Mouse (Mus musculus) left cerebral cortex, postnatal 14 days (tissue): ENCODE measurements around the gene Acta1. TPM values are rescaled to one million over a fixed set of nuclear protein-coding genes. Genes with fewer than 3 reads are reported as not detected.

ENCODE experiments used
- DNase-seq, 2 experiments: peaks; one replicate each; pipeline ENCODE4 v3.0.0; 2021 to 2022; ENCODE audit warnings: low spot score in 2 of 2, mixed read lengths in 1 of 2
- intact Hi-C: fragments of 180-260 bp; cut with DNase I; formaldehyde crosslinking; loops from one replicate; pipeline ENCODE4 v1.15.1; 2025
- total RNA-seq, 2 experiments: library from RNA; stranded (reverse); gene quantifications; 2 replicates each; pipeline ENCODE4 v1.2.3; 2021

Gene Acta1
- total RNA-seq, 2 experiments from 2014 or later, result 9.3 to 11.5 TPM

GRCm38 (mm10) chr8:123854252-123854651, 40.3 kb downstream of the Acta1 start:
- intact Hi-C loops, result no loop called here
- no peak for DNase-seq

DNA sequence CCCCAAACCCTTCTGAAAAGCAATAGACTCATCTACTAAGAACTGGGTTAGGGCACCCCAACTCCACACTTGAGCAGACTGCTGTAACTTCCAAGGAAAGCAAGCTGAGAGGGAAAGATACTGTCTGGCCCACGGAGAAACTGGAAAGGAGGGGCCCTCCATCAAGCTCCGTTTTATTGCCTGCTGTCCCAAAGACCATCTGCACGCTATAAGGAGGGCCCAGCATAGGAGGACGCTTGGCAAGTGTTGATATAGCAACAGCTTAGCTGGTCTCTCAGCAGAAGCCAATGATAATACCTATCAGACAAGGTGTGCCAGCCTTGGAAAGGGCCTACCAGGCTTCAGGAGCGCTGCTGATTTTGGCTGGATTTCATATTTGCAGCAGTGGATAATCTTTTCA, 43.0 kb downstream of the Acta1 start:
- intact Hi-C loops, result no loop called here
- DNase-seq, result no peak

- intact Hi-C loops, result no loop called here
- DNase-seq, result no peak
These were observed 45.2 kb downstream of the Acta1 start for GRCm38 (mm10) chr8:123849352-123849751.

DNA sequence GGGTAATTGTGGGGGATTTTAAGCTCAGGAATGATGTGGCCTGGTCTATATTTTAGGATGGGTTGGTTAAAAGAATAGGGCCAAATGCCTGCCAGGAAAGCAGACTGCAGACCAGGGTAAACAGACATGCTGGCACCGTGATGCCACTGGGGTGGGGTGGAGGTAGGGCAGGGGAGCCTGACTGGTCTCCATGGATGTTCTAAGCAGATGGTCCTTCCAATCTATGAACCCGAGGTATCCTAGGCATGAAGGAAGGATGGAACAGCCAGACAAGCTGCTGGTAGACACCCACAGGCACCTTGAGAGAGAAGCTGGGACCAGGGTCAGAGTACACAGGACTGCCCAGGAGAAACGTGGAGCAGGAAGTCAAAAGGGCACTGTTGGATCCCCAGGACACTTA, 47.0 kb downstream of the Acta1 start:
- no peak for DNase-seq
- intact Hi-C loops, result no loop called here

GRCm38 (mm10) chr8:123846509-123846908, 48.0 kb downstream of the Acta1 start:
- DNase-seq, result peak; percentile 59 to 81
- intact Hi-C loops, result no loop called here

DNA sequence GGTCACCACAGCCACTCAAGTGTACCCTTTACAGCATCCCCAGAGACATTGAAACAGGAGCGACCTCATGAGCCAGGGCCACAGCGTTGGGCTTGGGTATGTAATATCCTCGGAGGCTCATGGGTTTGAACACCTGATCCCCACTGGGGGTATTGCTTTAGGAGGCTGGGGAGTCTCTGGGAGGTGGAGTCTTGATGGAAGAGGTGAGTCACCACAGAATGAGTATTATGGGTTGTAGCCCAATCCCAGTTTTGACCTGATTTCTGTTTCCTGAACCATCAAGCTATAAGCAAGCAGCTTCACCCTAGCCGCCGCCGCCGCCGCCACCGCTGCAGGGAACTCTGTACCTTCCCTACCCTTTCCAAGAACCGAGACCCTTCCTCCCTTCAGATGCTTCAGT, 48.6 kb downstream of the Acta1 start:
- no peak for DNase-seq
- intact Hi-C loops, result no loop called here

DNA sequence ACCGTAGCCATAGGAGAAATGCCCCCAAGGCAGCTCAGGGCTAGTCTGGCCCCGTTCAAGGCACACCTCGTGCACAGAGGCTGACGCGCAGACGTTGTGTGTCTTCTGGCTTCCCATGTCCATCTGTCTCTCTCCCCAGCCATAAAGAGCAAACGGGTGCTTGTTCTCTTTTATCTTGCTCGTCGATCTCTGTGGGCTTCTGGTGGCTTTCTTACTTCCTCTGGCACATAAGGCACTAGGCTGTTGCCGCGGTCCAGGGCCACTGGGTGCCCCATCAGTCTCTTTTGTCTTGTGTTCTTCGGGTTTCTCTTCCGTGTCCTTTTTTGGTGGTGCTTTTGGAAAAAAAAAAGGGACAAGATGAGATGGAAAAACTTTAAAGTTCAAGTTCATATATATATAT, 49.4 kb downstream of the Acta1 start:
- no peak for DNase-seq
- intact Hi-C loops, result no loop called here

DNA sequence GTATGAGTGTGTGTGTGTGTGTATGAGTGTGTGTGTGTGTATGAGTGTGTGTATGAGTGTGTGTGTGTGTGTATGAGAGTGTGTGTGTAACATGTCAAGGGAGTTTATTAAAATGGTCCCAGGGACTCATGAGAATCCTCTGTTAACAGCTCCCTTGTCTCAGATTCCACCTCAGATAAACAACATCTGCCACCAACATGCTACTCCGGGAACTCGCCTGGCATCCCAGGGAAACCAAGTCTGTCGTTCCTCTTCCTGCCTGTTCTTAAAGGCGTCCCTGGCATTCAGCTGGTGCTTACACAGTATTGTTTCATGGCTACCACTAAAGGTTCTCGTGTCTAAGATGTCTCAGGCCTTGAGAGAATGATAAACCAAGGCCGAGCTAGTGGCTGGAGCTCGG, 50.2 kb downstream of the Acta1 start:
- no peak for DNase-seq

GRCm38 (mm10) chr8:123842086-123842485, 52.5 kb downstream of the Acta1 start:
- DNase-seq, result no peak
- intact Hi-C loops, result loop anchor here (5.0 kb wide), 1 partner anchor 40 kb away; no protein-coding TSS in a partner anchor

More for the DNA sequence above, 50.2 kb downstream of the Acta1 start:
- intact Hi-C loops, result loop anchor here (5.0 kb wide), 1 partner anchor 38 kb away; no protein-coding TSS in a partner anchor

Other genes starting within 250 kb of the Acta1 start
- 10 to 100 TPM; 40.6 to 51.9 TPM for gene Rhou, start 240.8 kb downstream of the Acta1 start, total RNA-seq
- gene Rab4a, start 88.8 kb downstream of the Acta1 start, total RNA-seq, result 10 to 100 TPM; 46.5 to 51.8 TPM
- gene Ccsap, start 34.5 kb downstream of the Acta1 start, total RNA-seq, result 10 to 100 TPM; 69.8 to 73.6 TPM
- 10 to 100 TPM; 18.3 to 22.8 TPM for gene Nup133, start 54.5 kb upstream of the Acta1 start, total RNA-seq
- 10 to 100 TPM; 14.0 to 15.9 TPM for gene Abcb10, start 88.4 kb upstream of the Acta1 start, total RNA-seq
- 10 to 100 TPM; 21.2 to 23.5 TPM for gene Taf5l, start 126.6 kb upstream of the Acta1 start, total RNA-seq
- gene Urb2, start 126.8 kb upstream of the Acta1 start, total RNA-seq, result 10 to 100 TPM; 12.0 to 12.2 TPM